Mouse (Mus musculus) hematopoietic stem cell, adult 5-6 weeks (primary cell): ENCODE results near the gene Dazap2. TPM values are rescaled to one million over a fixed set of nuclear protein-coding genes. Genes with fewer than 3 reads are reported as not detected.

Experiments used
- ATAC-seq, 2 experiments: fragments of 125-278 bp in 1 of 2; replicated peaks in 1 of 2; 2 replicates each; pipeline ENCODE4 v1.8.0; 2016 to 2017; ENCODE audit warnings: inconsistent platforms in 2 of 2, mild to moderate bottlenecking in 2 of 2, moderate number of reproducible peaks in 2 of 2, low read depth in 1 of 2, moderate TSS enrichment in 1 of 2; ENCODE audit not compliant: low FRiP score in 2 of 2, poor library complexity in 2 of 2, severe bottlenecking in 2 of 2, insufficient read depth in 1 of 2, low TSS enrichment in 1 of 2
- total RNA-seq: library from RNA; stranded (forward); fragments of 172-1452, 232-1000 nt; gene quantifications from 2 replicates; pipeline ENCODE4 v1.2.3, GENCODE M21; 2017

Gene Dazap2
- total RNA-seq, 1 experiment from 2014 or later: 164 TPM

DNA sequence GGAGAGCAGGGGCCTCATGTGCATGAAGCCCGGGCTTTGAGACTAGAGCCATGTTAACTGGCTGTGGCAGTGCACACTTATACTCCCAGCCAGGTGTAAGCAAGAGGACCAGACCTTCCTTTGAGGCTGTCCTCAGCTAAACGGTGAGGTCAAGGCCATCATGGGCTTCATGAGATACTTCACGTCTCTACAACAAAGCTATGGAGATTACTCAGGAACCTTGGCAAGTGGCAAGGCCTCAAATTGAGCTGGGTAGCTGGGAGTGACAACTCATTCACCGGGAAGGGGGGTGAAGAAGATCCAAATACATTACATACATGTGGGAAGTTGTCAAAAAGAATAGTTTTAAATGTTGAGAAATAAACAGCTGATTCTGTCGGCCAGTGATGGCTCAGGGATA is 45.7 kb downstream of the Dazap2 start:
- no peak for ATAC-seq

DNA sequence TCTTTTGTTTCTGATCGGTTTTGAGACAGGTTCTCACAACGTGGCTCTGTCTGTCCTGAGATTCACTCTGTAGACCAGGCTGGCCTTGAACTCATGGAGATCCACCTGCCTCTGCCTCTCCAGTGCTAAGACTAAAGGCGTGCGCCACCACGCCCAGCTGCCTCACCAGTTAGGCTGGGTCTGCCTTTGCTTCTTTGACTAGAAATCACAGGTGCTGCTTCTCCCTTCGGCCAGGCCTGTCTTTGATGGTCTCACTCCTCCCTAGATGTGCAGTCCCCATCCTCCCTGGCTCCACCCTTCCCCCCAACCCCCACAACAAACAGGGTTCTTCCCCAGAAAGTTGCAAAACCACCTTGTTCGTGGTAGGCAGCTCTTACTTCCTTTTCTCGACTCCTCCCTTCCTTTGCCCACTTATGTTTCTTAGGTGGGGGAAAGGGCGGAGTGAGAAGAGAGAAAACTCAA is 49.7 kb downstream of the Dazap2 start:
- peak; percentile 25 to 65; a peak in 2 of 4 replicates for ATAC-seq

DNA sequence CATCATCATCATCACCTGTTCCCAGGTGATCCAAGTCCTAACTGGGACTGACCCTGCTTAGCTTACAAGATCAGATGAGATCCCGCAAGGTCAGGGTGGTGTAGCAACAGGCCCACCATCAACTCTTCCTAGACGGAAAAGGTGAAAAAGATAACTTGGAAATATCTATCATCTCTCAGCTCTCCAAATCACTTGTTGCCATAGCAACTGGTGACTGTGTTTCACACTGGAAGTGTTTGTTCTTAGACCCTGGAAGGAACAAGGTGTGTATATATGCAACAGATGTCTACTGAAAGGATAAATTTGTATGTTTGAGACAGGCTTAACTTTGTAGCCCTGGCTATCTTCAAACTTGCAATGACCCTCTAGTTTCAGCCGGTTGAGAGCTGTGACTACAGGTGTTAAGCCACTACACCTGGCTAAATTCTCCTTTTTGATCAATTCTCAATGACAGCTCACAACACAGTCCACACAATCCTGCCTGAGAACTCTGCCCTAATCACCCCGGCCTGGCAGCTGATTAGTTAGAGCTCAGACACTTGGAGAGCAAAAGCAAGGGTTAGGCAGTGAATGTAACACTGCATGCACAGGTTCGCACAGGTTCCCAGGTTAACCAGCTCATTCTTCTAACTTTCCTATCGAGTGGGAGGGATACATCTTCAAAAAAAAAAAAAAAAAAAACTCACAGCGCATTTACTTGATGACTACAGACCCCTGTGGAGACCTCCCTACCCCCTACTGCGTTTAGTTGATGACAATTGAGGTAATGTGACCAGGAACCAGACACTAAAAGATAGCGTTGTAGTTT is 50.5 kb downstream of the Dazap2 start:
- ATAC-seq: no peak

DNA sequence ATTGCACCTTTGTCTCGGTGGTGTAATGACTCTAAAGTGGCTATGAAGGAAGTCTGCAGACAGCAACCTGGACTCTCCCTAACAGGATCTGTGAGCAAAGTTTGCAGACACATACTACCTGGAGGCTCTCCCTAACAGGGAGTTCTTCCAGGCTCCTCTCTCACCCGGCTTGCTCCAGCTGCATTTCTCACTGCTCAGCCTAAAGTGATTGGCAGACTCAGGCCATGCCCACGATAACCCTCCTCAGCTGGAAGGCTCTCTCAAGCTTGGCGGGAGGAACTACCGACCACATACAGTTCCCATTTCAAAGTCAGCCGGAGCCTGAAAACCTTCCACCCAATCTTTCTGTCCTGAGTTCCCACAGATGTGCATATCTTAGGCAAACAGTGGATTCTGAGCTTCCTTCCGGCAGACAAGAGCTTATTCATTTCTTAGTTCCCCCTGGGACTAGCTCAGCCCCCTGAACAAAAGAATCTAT is 51.1 kb downstream of the Dazap2 start:
- peak; percentile 55 to 61 for ATAC-seq

DNA sequence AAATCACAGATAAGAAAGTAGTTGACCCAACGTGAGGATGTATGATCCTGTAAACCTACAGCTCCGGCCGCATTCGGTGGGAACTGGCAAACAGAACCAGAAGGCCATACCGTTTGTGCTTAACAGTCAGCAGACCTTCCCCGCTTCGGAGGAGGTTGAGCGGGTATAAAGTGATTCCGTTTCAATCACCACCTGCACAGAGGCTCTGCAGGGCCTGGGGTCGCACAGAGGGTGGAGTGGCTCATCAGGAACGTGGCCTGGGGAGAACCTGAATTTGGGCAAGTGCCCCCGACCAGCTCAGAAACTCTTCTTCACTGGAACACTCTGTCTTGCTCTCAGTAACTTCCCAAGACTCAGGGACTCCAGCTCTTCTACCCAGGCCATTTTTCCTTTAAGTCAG is 51.7 kb downstream of the Dazap2 start:
- ATAC-seq: no peak

DNA sequence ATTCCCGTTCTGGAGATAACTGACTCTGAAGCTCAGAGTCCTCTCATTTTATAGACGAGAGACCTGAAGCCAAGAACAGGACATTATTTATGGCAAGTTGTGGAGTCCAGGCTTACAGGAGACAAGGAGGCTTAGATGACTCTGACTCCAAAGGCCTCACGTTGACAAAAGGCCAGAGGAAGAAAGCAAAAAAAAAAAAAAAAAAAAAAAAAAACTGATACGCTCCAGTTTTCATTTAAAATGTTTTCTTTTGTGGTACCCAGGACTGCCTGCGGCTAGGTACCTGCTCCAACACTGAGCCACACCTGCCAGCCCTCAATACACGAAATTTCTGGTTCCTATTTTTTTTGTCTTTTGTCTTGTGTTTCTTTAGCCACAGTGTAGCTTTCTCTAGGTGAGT is 52.3 kb downstream of the Dazap2 start:
- ATAC-seq: no peak

DNA sequence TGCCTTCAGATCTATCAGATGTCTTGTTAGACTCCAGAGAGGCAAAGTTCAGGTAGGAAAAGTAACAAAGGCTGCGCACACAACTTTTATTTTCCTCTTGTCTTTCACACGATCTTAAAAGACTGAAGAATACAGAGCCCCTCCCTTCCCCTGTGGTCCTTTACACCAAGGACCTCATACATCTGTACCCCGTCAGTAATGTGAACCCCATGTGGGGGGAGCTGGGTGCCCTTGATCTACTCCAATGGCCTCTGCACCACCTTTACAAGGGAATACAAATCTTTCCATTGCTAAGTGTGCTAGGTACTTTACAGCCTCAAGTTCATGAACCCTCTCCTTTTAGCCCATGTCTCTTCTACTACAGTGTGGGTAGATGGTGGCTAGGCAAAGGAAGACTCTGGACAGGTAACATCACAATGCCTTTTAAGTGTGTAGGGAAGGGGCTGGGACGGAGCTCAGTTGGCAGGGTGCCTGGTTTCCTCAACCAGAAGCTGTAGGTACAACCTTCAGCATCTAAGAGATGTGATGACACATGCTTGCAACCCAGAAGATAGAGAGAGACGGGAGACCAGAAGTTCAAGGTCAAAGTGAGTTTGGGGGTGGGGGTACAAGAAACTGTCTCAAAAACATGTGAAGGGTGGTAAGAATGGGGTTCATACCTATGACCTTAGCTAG is 52.9 kb downstream of the Dazap2 start:
- no peak for ATAC-seq

DNA sequence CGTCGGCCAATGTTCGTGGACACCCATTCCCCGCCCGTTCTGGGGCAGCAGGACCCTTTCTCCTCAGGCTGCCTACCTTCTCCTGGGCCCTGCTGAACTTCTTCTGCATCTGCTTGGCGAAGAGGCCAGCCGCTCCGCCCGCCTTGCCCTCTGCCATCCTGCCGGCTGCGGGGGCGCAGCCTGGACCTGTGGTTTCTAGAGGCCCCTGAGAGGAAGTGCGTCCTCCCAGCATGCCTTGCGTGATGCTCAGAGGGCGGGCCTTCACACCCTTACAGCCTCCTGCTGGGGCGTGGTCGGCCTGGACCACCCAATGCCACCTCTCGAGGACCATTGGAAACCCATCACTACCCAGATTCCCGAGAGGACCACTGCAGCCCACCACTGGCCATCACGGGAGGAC is 54.2 kb downstream of the Dazap2 start, which contains the start of gene Bin2:
Gene Bin2 (minus strand): TSS at position 217 of the 400 bp plus-strand sequence.
- peak; percentile 63 to 74 for ATAC-seq

DNA sequence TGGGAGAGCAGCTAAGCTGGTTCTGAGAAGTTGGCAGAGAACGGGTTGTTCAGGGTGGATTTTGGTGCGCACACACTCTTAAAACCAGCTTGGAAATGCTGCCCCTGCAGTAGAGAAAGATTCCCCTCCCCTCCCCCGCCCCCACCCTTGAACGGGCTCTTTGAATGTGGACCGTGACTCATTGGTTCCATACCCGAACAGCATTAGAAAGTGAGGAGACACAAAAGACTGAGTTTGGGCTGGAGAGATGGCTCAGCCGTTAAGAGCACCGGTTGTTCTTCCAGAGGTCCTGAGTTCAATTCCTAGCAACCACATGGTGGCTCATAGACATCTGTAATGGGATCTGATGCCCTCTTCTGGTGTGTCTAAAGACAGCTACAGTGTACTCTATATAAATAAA is 54.9 kb downstream of the Dazap2 start:
- no peak for ATAC-seq

Other genes with a start within 250 kb of the Dazap2 start
- not detected in 2 replicates for gene Gm5475, start 193.2 kb upstream of the Dazap2 start, total RNA-seq
- 11.6 and 16.0 TPM in 2 replicates for gene Slc11a2, start 190.3 kb upstream of the Dazap2 start, total RNA-seq
- 23.2 and 26.4 TPM in 2 replicates for gene Letmd1, start 146.3 kb upstream of the Dazap2 start, total RNA-seq
- 3.8 and 5.0 TPM in 2 replicates for gene Csrnp2, start 119.9 kb upstream of the Dazap2 start, total RNA-seq
- 10.9 and 12.4 TPM in 2 replicates for gene Tfcp2, start 63.3 kb upstream of the Dazap2 start, total RNA-seq
- gene Pou6f1, start 15.4 kb upstream of the Dazap2 start, total RNA-seq: 1.6 and 3.4 TPM in 2 replicates
- gene Smagp, start 21.6 kb downstream of the Dazap2 start, total RNA-seq: 1.6 and 4.0 TPM in 2 replicates
- gene Bin2, start 54.2 kb downstream of the Dazap2 start, total RNA-seq: 213 and 221 TPM in 2 replicates
- 4.8 and 14.2 TPM in 2 replicates for gene Cela1, start 72.6 kb downstream of the Dazap2 start, total RNA-seq
- gene Galnt6, start 114.0 kb downstream of the Dazap2 start, total RNA-seq: 40.8 and 56.5 TPM in 2 replicates
- gene Slc4a8, start 146.4 kb downstream of the Dazap2 start, total RNA-seq: 1.4 and 3.6 TPM in 2 replicates